Comparison of ENCODE assay signal across 8 mouse cellular contexts in the genomic region with DNA sequence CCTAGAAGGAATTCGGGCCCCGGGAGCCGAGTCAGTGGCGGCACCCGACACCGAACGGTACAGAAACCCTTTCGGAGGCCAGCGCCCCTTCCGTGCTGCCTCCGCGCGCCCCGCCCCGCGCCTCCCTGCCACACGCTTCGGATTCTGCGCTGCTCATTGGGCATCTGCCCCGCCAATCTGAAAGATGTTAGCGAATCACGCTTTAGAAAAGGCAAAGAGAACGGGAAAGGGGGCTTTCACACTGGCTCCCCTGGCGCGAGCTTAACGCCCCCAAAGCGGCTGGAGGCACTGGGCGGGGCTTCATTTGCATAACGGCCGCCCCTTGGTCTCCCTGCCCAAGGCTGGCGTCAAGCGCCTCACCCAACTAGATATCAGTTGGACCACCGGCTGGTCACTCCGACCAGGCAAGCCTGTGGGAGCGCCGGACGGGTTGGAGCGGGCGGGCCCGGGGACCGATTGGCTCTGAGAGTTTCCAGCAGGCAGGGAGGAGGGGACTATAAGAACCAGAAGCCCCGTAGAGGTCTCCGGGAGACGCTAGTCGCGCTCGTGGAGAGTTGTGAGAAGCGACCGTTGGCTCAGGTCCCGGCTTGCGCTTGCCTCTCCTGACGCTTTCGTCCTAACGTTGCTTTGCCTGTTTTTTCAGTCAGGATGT. TPM values are rescaled to one million over a fixed set of nuclear protein-coding genes. Genes with fewer than 3 reads are reported as not detected.
DNase-seq lines count a peak whose midpoint lies in the region; ATAC-seq and TF ChIP-seq lines count a peak whose summit lies in the region.

A gene (plus strand): TSS at position 291 of the 652 bp plus-strand sequence.

- H3K79me2 ChIP-seq in MEL (ENCODE audit: control insufficient read depth, insufficient read depth, low read length, poor library complexity), result no peaks in the 10 kb centered on the region; the same call in 1 of the 2 replicates

- peak within 1 kb of the TSS; percentile 68 to 91 for H3K4me3 ChIP-seq in MEL (ENCODE audit: control insufficient read depth in 1 of 2, insufficient read depth in 1 of 2, low read depth in 2 of 2, low read length in 2 of 2)
- H3K4me3 ChIP-seq in cerebellum, adult 2 months (replicated peaks; ENCODE audit: insufficient read depth, low read depth, low read length), result peak within 1 kb of the TSS; percentile 85
- peak within 1 kb of the TSS; percentile 78 for H3K4me3 ChIP-seq in forebrain, postnatal 0 days (ENCODE audit: low read depth, low read length)
- peak within 1 kb of the TSS; percentile 61 for H3K4me3 ChIP-seq in lung, embryonic 15.5 days

- TF ChIP-seq RAD21 in MEL (IDR thresholded peaks at IDR 0.05; ENCODE audit: low read depth, low read length), result no peak

- H3K4me1 ChIP-seq in MEL (ENCODE audit: control insufficient read depth in 1 of 2, insufficient read depth in 2 of 2, low read length in 2 of 2), result peaks cover 2 to 3% of the 10 kb centered on the region in 2 experiments; a peak in 1 of 4 replicates
- peaks cover 3% of the 10 kb centered on the region; the same call in 1 of the 2 replicates for H3K4me1 ChIP-seq in cerebellum, adult 2 months (ENCODE audit: control insufficient read depth, insufficient read depth, low read length)
- H3K4me1 ChIP-seq in forebrain, postnatal 0 days (ENCODE audit: insufficient read depth), result peaks cover 7% of the 10 kb centered on the region; the same call in 1 of the 2 replicates
- peaks cover 30% of the 10 kb centered on the region for H3K4me1 ChIP-seq in lung, embryonic 15.5 days

- peak within 1 kb of the TSS; percentile 72 for H3K4me2 ChIP-seq in forebrain, postnatal 0 days (ENCODE audit: low read depth)
- H3K4me2 ChIP-seq in lung, embryonic 15.5 days, result peak within 1 kb of the TSS; percentile 87

- peak; percentile 99 for DNase-seq in MEL (ENCODE audit: low read depth, low spot score)
- DNase-seq in cerebellum, adult 2 months, result peak; percentile 99 to 100
- peak; percentile 99 for DNase-seq in forebrain, postnatal 0 days
- peak; percentile 100 for DNase-seq in heart, postnatal 4 days
- peak; percentile 99 to 100 for DNase-seq in layer of hippocampus, adult 8-10 months (ENCODE audit: low spot score in 2 of 2)
- DNase-seq in ovary, adult 18-20 months (ENCODE audit: low spot score), result peak; percentile 100
- peak; percentile 100 for DNase-seq in thymus, postnatal 0 days (ENCODE audit: low spot score)

- peaks cover 0 to 5% of the 10 kb centered on the region in 2 experiments; a peak in 1 of 4 replicates for H3K36me3 ChIP-seq in MEL (ENCODE audit: control insufficient read depth in 1 of 2, insufficient read depth in 2 of 2, low read length in 2 of 2)
- H3K36me3 ChIP-seq in forebrain, postnatal 0 days (ENCODE audit: insufficient read depth), result no peaks in the 10 kb centered on the region
- H3K36me3 ChIP-seq in lung, embryonic 15.5 days, result no peaks in the 10 kb centered on the region

- peak; percentile 73 to 93 for TF ChIP-seq POLR2A in MEL (IDR thresholded peaks at IDR 0.05; ENCODE audit: control insufficient read depth in 1 of 2, insufficient read depth in 1 of 2, low read depth in 1 of 2, low read length in 2 of 2, poor library complexity in 1 of 2)
- TF ChIP-seq POLR2A in cerebellum, adult 2 months (IDR thresholded peaks at IDR 0.05; ENCODE audit: borderline replicate concordance, insufficient read depth, low read length), result peak; percentile 88; the same call in 1 of the 2 replicates

- peak; percentile 97 for ATAC-seq in forebrain, postnatal 0 days
- ATAC-seq in lung, embryonic 15.5 days (ENCODE audit: borderline replicate concordance, extremely low read depth, low FRiP score, low TSS enrichment), result peak; percentile 98

- under 1% methylated on average over 52 of the region's 54 CpGs for WGBS in cerebellum, adult 2 months
- under 1% methylated on average over 54 of the region's 54 CpGs for WGBS in forebrain, postnatal 0 days
- 0% methylated on average over 54 of the region's 54 CpGs for WGBS in lung, embryonic 15.5 days

- H3K27ac ChIP-seq in MEL (ENCODE audit: control insufficient read depth, low read depth, low read length), result peak within 1 kb of the TSS; percentile 67
- H3K27ac ChIP-seq in cerebellum, adult 2 months (ENCODE audit: insufficient read depth, low read length), result peak within 1 kb of the TSS; percentile 93
- H3K27ac ChIP-seq in forebrain, postnatal 0 days (ENCODE audit: low read depth, low read length), result peak within 1 kb of the TSS; percentile 86
- peak within 1 kb of the TSS; percentile 94 for H3K27ac ChIP-seq in lung, embryonic 15.5 days

- no peaks in the 10 kb centered on the region for H3K9me3 ChIP-seq in MEL (replicated peaks; ENCODE audit: insufficient read depth, low read length)
- no peaks in the 10 kb centered on the region for H3K9me3 ChIP-seq in forebrain, postnatal 0 days (ENCODE audit: low read length)
- H3K9me3 ChIP-seq in lung, embryonic 15.5 days, result no peaks in the 10 kb centered on the region

- TF ChIP-seq EP300 in MEL (IDR thresholded peaks at IDR 0.05; ENCODE audit: low read depth in 1 of 2, low read length in 2 of 2), result peak in 1 of 2 experiments; percentile 27; a peak in 2 of 4 replicates

- peak within 1 kb of the TSS; percentile 70 for H3K9ac ChIP-seq in MEL (ENCODE audit: control insufficient read depth, low read depth, low read length, poor library complexity, severe bottlenecking)
- peak within 1 kb of the TSS; percentile 68 for H3K9ac ChIP-seq in forebrain, postnatal 0 days
- H3K9ac ChIP-seq in lung, embryonic 15.5 days, result peak within 1 kb of the TSS; percentile 65

- no peaks in the 10 kb centered on the region for H3K27me3 ChIP-seq in MEL (ENCODE audit: control insufficient read depth in 1 of 2, insufficient read depth in 2 of 2, low read length in 2 of 2)
- no peaks in the 10 kb centered on the region for H3K27me3 ChIP-seq in cerebellum, adult 2 months (ENCODE audit: control insufficient read depth, insufficient read depth, low read length)
- H3K27me3 ChIP-seq in forebrain, postnatal 0 days (ENCODE audit: insufficient read depth, low read length), result peaks cover 27% of the 10 kb centered on the region
- H3K27me3 ChIP-seq in lung, embryonic 15.5 days, result peaks cover 33% of the 10 kb centered on the region

- no peak for TF ChIP-seq CTCF in MEL (IDR thresholded peaks at IDR 0.05 in 2 of 3, conservative IDR thresholded peaks at IDR 0.05 in 1 of 3; ENCODE audit: control insufficient read depth in 1 of 3, insufficient read depth in 1 of 3, low read depth in 2 of 3, low read length in 3 of 3, poor library complexity in 1 of 3, severe bottlenecking in 1 of 3)
- no peak for TF ChIP-seq CTCF in cerebellum, adult 2 months (IDR thresholded peaks at IDR 0.05; ENCODE audit: borderline replicate concordance, insufficient read depth, low read depth, low read length)
- no peak; the same call in 1 of the 2 replicates for TF ChIP-seq CTCF in forebrain, postnatal 0 days (IDR thresholded peaks at IDR 0.05; ENCODE audit: low read depth)

TF ChIP-seq in MEL, 35 proteins besides CTCF, POLR2A, EP300 and RAD21 (continues in another document):
- TF ChIP-seq NELFE (IDR thresholded peaks at IDR 0.05; ENCODE audit: low read depth, low read length), result peak; percentile 85
- TF ChIP-seq USF1 (IDR thresholded peaks at IDR 0.05; ENCODE audit: low read depth, low read length), result no peak
- peak; percentile 67 for TF ChIP-seq SIN3A (IDR thresholded peaks at IDR 0.05; ENCODE audit: low read length)
- TF ChIP-seq TBP (IDR thresholded peaks at IDR 0.05; ENCODE audit: low read depth, low read length), result peak; percentile 95
- TF ChIP-seq HCFC1 (IDR thresholded peaks at IDR 0.05; ENCODE audit: low read depth, low read length), result peak; percentile 48; the same call in 1 of the 2 replicates
- no peak for TF ChIP-seq KAT2A (conservative IDR thresholded peaks at IDR 0.05; ENCODE audit: low read depth, low read length)
- no peak for TF ChIP-seq JUND (IDR thresholded peaks at IDR 0.05; ENCODE audit: low read depth, low read length)
- TF ChIP-seq MAFK (IDR thresholded peaks at IDR 0.05; ENCODE audit: borderline replicate concordance, low read depth, low read length), result no peak
- TF ChIP-seq TCF12 (IDR thresholded peaks at IDR 0.05; ENCODE audit: low read depth, low read length), result peak; percentile 58; the same call in 1 of the 2 replicates
- TF ChIP-seq POLR2AphosphoS2 (IDR thresholded peaks at IDR 0.05; ENCODE audit: low read length), result peak; percentile 63; the same call in 1 of the 2 replicates
- peak; percentile 48; the same call in 1 of the 2 replicates for TF ChIP-seq ELF1 (IDR thresholded peaks at IDR 0.05; ENCODE audit: low read depth, low read length)
- no peak for TF ChIP-seq CHD1 (IDR thresholded peaks at IDR 0.05; ENCODE audit: low read depth, low read length)
- TF ChIP-seq ZC3H11A (IDR thresholded peaks at IDR 0.05; ENCODE audit: low read depth, low read length), result no peak
- TF ChIP-seq MYC (IDR thresholded peaks at IDR 0.05; ENCODE audit: low read depth, low read length), result no peak
- no peak for TF ChIP-seq MEF2A (IDR thresholded peaks at IDR 0.05; ENCODE audit: extremely low read depth, insufficient replicate concordance, low read depth, low read length, poor library complexity, severe bottlenecking)
- TF ChIP-seq NRF1 (IDR thresholded peaks at IDR 0.05; ENCODE audit: insufficient read depth, low read depth, low read length, poor library complexity, severe bottlenecking), result 0 out of 2 replicates have a peak, but pooled peaks have one; percentile 21
- TF ChIP-seq CHD2 (IDR thresholded peaks at IDR 0.05; ENCODE audit: low read length), result peak; percentile 72
- TF ChIP-seq ZMIZ1 (IDR thresholded peaks at IDR 0.05; ENCODE audit: low read depth, low read length), result peak; percentile 81
- peak; percentile 58 for TF ChIP-seq MXI1 (IDR thresholded peaks at IDR 0.05; ENCODE audit: low read depth, low read length)
- TF ChIP-seq MAX (IDR thresholded peaks at IDR 0.05; ENCODE audit: low read length), result 0 out of 2 replicates have a peak, but pooled peaks have one; percentile 48
- no peak for TF ChIP-seq POLR2AphosphoS5 (IDR thresholded peaks at IDR 0.05; ENCODE audit: borderline replicate concordance, low read depth, low read length)

RNA-seq across cellular contexts. Expression of the gene that starts here (rescaled TPM):
- 5.3 and 6.6 TPM in 2 replicates for total RNA-seq in MEL (2012; rRNA removed)
- 1 to 10 TPM in 1 of 2 experiments, not detected in 1; 9.3 TPM for polyA plus RNA-seq in MEL (2012; ENCODE audit: insufficient read depth in 1 of 2, insufficient read length in 2 of 2, low read depth in 1 of 2, low replicate concordance in 2 of 2, missing spikeins in 1 of 2)
- polyA plus RNA-seq in cerebellum, adult 2 months (2012; rRNA removed), result 20.0 and 20.6 TPM in 2 replicates
- total RNA-seq in forebrain, postnatal 0 days (2014; rRNA removed), result 6.5 and 10.6 TPM in 2 replicates
- 8.4 and 11.6 TPM in 2 replicates for polyA plus RNA-seq in forebrain, postnatal 0 days (2015; fragmentation: Nextera tagmentation; extraction: Ambion mirVana)
- 10 to 100 TPM; 13.5 to 14.6 TPM for total RNA-seq in heart, postnatal 4 days (2021)
- 100 to 1,000 TPM in 3 of 4 experiments, 10 to 100 TPM in 1; 93.5 to 105 (median 103) TPM for total RNA-seq in layer of hippocampus, adult 8-10 months (2022)
- polyA plus RNA-seq in lung, embryonic 15.5 days (2015; fragmentation: Nextera tagmentation; extraction: Ambion mirVana), result 8.5 and 10.5 TPM in 2 replicates
- polyA plus RNA-seq in thymus, postnatal 0 days (2015; fragmentation: Nextera tagmentation; extraction: Ambion mirVana), result 3.5 and 4.2 TPM in 2 replicates

Comparison
In these comparisons a context has a peak if more than half of its experiments do, and no peak if none do; other contexts are left out.
1. Peak in every context shown above with its lines: DNase-seq, ATAC-seq, H3K4me3 ChIP-seq and H3K27ac ChIP-seq.